Mouse (Mus musculus) hindbrain, embryonic 15.5 days (tissue): ENCODE data around the gene Spn. TPM values are rescaled to one million over a fixed set of nuclear protein-coding genes. Genes with fewer than 3 reads are reported as not detected.
A peak's percentile ranks its signal among the peaks of the same experiment; 100 is the strongest.
"Not testable (repeated sequence)": the region's sequence is repeated elsewhere in the genome, so short reads cannot be mapped to it uniquely, and the experiment has no call there.

Source experiments
- ATAC-seq: fragments of 200-750 bp; cut with Nextera tagmentation; 2 replicates; pipeline ENCODE4 v1.8.0; 2017; ENCODE audit warnings: low read depth, moderate number of reproducible peaks, moderate TSS enrichment; ENCODE audit not compliant: low FRiP score
- H3K27ac ChIP-seq: fragments of 300-500 bp; sonication (generic); replicated peaks from 2 replicates; pipeline ENCODE4 v1.5.1; 2015; ENCODE audit warnings: mild to moderate bottlenecking, inconsistent platforms
- H3K27me3 ChIP-seq: fragments of 300-500 bp; sonication (generic); 2 replicates; pipeline ENCODE4 v1.6.1; 2015; ENCODE audit warnings: control low read depth, inconsistent platforms
- H3K36me3 ChIP-seq: fragments of 300-500 bp; sonication (generic); 2 replicates; pipeline ENCODE4 v1.6.1; 2015; ENCODE audit warnings: control low read depth, inconsistent platforms
- H3K4me1 ChIP-seq: fragments of 300-500 bp; sonication (generic); replicated peaks from 2 replicates; pipeline ENCODE4 v1.6.1; 2015; ENCODE audit warnings: control low read depth, inconsistent platforms
- H3K4me2 ChIP-seq: fragments of 300-500 bp; sonication (generic); 2 replicates; pipeline ENCODE4 v1.6.1; 2015; ENCODE audit warnings: moderate library complexity, mild to moderate bottlenecking, inconsistent platforms
- H3K4me3 ChIP-seq: fragments of 300-500 bp; sonication (generic); 2 replicates; pipeline ENCODE4 v1.5.1; 2015; ENCODE audit warnings: mild to moderate bottlenecking, inconsistent platforms
- H3K9ac ChIP-seq: fragments of 300-500 bp; sonication (generic); 2 replicates; pipeline ENCODE4 v1.6.1; 2015; ENCODE audit warnings: inconsistent platforms
- H3K9me3 ChIP-seq: fragments of 300-500 bp; sonication (generic); 2 replicates; pipeline ENCODE4 v1.6.1; 2016; ENCODE audit warnings: control low read depth, inconsistent platforms
- WGBS: fragments of 180-500 bp; shearing (Covaris S2); methylation state at CpG from one replicate; pipeline ENCODE4 v1.1.7; 2015; 5-methylcytosine and 5-hydroxymethylcytosine counted together
- polyA plus RNA-seq: library from polyadenylated mRNA; unstranded; fragments of >200 nt; fragmentation: Nextera tagmentation; extraction: Ambion mirVana; gene quantifications from 2 replicates; pipeline ENCODE4 v1.2.1, GENCODE M21; 2015

Spn gene
- polyA plus RNA-seq, 1 experiment from 2014 or later = 0.06 TPM

DNA sequence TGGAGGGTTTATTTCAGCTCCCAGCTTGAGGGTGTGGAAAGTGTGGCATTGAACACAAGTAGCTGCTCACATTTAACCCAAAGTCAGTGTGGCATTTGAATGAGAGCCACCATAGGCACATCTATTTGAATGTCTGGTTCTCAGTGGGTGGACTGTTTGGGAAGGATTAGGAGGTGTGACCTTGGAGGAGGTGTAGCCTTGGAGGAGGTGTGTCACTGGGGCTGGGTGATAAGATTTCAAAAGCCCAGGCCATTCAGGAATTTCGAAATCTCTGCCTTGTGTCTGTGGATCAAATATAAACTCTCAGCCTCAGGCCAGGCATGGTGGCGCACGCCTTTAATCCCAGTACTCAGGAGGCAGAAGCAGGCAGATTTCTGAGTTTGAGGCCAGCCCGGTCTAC, 38.7 kb downstream of the Spn start:
- H3K27me3 ChIP-seq = no peaks in the 10 kb centered on the region
- ATAC-seq = no peak
- H3K4me2 ChIP-seq = no peak overlapping the region
- WGBS = 91% methylated on average over 4 of the region's 4 CpGs
- no peak overlapping the region for H3K4me3 ChIP-seq
- H3K9me3 ChIP-seq = no peaks in the 10 kb centered on the region
- peaks cover under 1% of the 10 kb centered on the region; the same call in 1 of the 2 replicates for H3K4me1 ChIP-seq
- H3K9ac ChIP-seq = no peak overlapping the region
- H3K27ac ChIP-seq = no peak overlapping the region
- no peaks in the 10 kb centered on the region for H3K36me3 ChIP-seq

DNA sequence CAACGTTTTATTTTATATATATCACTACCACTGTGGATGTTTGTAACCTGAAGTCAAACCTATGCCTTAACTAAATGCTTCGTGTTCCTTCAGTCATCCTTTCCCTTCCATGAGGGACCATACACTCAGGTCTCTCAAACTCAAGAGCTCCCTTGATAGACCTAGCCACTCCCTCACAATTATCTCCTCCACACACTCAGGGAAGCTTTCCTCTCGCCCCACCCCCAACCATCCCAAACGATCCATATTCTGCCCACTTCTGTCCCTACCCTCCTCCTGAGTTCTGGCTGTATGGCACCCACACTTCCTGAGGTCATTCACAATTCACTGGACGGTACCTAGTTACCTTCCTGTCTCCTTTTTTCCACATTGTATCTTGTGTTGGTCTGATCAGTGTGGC, 39.1 kb downstream of the Spn start:
- Histone ChIP-seq H3K4me1 (no peaks in the 10 kb centered on the region), H3K27ac (no peak overlapping the region), H3K36me3 (no peaks in the 10 kb centered on the region), H3K4me3 (no peak overlapping the region), H3K4me2 (no peak overlapping the region), H3K9ac (no peak overlapping the region), H3K27me3 (no peaks in the 10 kb centered on the region), H3K9me3 (no peaks in the 10 kb centered on the region)
- 87% methylated on average over 5 of the region's 5 CpGs for WGBS
- no peak for ATAC-seq

DNA sequence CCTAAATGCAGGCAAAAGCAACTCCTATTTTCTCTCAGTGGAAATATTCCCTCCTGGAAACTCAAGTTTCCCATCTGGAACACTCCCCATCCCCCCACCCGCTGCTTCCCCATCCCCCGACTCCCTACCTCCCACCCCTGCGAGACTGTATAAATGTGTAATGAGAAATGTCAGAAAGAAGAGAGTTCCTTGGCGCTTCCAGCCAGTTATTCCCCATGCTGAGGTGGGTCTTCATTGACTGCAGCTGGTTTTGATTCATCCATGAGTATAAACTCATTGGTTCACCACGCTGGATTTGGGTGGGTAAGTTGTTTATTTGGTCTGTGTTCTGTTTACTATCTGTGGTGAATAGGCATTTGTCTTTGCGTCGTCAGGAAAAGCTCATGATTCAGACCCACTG, 41.2 kb downstream of the Spn start:
- H3K4me2 ChIP-seq = no peak overlapping the region
- ATAC-seq = no peak
- H3K4me3 ChIP-seq = no peak overlapping the region
- H3K36me3 ChIP-seq = no peaks in the 10 kb centered on the region
- no peaks in the 10 kb centered on the region for H3K9me3 ChIP-seq
- no peak overlapping the region for H3K9ac ChIP-seq
- no peaks in the 10 kb centered on the region for H3K4me1 ChIP-seq
- H3K27ac ChIP-seq = no peak overlapping the region
- WGBS = 83% methylated on average over 7 of the region's 7 CpGs
- no peaks in the 10 kb centered on the region for H3K27me3 ChIP-seq

DNA sequence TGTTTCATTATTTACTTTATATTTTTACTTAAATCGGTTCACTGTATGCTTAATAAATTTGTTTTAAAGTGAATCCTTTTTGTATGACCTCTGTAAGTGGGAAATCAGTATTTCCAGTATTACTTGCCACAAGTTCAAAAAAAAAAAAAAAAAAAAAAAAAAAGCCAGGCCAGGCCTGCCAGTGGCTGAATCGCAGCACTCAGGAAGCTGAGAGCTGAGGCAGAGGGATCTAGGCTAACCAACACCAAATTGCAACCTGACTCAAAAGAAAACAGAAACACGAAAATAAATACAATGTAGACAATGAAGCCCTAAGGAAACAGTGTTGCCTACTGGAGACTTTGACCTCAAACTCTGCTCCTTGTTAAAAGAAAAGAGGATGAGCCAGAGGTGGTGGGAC, 43.7 kb downstream of the Spn start:
- H3K4me3 ChIP-seq = no peak overlapping the region
- H3K27me3 ChIP-seq = no peaks in the 10 kb centered on the region
- no peak for ATAC-seq
- peaks cover 3% of the 10 kb centered on the region; the same call in 1 of the 2 replicates for H3K4me1 ChIP-seq
- 87% methylated on average over 3 of the region's 3 CpGs for WGBS
- H3K9me3 ChIP-seq = no peaks in the 10 kb centered on the region
- H3K4me2 ChIP-seq = no peak overlapping the region
- no peaks in the 10 kb centered on the region for H3K36me3 ChIP-seq
- no peak overlapping the region for H3K27ac ChIP-seq
- no peak overlapping the region for H3K9ac ChIP-seq

DNA sequence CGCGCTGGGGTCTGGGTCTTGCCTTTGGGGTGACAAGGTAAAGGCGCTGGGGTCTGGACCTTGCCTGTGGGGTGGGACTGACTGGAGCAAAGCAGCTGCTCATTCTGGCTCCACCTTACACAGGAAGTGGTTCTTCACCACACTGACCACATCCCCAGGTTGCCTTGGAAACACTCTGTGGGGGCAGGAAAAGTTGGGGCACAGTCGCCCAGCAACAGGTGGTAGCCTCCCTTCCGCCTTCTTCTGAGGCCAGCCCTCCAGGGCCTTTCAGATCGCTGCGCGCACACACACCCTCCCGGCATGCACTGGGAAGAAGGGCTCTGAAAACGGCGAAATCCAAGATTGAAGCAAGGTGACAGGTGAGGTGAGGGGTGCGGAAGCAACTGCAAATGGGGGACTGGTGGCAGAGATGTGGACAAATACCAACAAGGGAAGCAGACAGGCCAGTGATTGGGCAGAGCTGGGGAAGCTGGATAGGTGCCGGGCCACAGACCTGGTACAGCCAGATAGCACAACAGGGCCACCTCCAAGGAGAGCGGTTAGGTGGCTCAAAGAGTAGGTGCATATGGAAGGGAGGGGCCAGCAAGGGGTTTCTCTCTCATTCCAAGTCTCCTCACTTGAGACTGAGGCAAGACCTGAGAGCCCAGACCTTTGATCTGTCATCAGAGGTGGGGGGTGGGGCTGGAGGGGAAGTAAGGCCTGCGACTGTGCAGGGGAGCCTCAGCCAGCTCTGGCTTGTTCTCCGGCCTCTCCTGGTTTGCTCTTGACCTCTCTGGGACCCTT, 46.3 kb downstream of the Spn start, which contains the start of gene AI467606:
AI467606 (plus strand) TSS at position 246 of the 783 bp plus-strand sequence.
- no peaks in the 10 kb centered on the region for H3K36me3 ChIP-seq
- ATAC-seq = no peak
- H3K4me2 ChIP-seq = 0 out of 2 replicates have a peak within 1 kb of the TSS, but pooled peaks have one; percentile 9
- H3K9me3 ChIP-seq = no peaks in the 10 kb centered on the region
- no peak within 1 kb of the TSS for H3K9ac ChIP-seq
- no peak within 1 kb of the TSS for H3K27ac ChIP-seq
- peaks cover 4% of the 10 kb centered on the region; the same call in 1 of the 2 replicates for H3K4me1 ChIP-seq
- no peak within 1 kb of the TSS for H3K4me3 ChIP-seq
- no peaks in the 10 kb centered on the region for H3K27me3 ChIP-seq
- WGBS = 72% methylated on average over 16 of the region's 16 CpGs

DNA sequence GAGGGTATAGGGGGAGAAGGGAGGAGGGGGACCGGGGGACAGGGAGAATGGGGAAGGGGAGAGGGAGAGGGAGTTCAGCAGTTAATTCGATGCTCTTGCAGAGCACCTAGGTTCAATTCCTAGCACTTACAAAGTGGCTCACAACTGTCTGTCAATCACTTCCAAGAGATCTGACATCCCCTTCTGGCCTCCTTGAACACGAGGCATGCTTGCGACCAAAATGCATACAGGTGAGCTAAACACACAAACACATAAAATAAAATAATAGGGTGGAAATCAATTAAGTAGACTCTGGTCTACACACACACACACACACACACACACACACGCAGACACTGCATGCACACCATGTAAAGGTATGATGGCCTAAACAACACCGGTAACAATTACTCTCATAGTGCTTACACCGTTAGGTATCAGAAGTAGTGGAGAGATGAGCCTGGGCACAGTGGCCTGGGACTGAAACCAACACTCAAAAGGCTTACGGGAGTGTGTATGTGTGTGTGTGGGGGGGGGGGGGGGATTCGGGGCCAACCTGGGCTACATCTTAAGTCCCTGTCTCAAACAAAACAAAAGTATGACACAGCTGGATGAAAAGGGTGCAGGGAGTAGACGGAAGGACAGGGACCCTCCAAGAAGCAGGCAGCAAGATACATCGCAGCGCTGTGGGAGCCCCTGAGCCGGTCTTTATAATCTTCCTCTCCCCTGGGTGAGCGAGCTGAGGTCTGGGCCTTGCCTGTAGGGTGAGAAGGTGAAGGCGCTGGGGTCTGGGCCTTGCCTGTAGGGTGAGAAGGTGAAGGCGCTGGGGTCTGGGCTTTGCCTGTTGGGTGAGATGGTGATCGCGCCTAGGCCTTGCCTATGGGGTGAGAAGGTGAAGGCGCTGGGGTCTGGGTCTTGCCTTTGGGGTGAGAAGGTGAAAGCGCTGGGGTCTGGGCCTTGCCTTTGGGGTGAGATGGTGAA, 47.2 kb downstream of the Spn start:
- Histone ChIP-seq H3K36me3 (no peaks in the 10 kb centered on the region), H3K9me3 (no peaks in the 10 kb centered on the region), H3K4me3 (no peak overlapping the region), H3K27me3 (no peaks in the 10 kb centered on the region), H3K9ac (no peak overlapping the region), H3K4me1 (peaks cover 4% of the 10 kb centered on the region; the same call in 1 of the 2 replicates), H3K27ac (no peak overlapping the region), H3K4me2 (no peak overlapping the region)
- WGBS = 87% methylated on average over 20 of the region's 20 CpGs
- ATAC-seq = no peak

DNA sequence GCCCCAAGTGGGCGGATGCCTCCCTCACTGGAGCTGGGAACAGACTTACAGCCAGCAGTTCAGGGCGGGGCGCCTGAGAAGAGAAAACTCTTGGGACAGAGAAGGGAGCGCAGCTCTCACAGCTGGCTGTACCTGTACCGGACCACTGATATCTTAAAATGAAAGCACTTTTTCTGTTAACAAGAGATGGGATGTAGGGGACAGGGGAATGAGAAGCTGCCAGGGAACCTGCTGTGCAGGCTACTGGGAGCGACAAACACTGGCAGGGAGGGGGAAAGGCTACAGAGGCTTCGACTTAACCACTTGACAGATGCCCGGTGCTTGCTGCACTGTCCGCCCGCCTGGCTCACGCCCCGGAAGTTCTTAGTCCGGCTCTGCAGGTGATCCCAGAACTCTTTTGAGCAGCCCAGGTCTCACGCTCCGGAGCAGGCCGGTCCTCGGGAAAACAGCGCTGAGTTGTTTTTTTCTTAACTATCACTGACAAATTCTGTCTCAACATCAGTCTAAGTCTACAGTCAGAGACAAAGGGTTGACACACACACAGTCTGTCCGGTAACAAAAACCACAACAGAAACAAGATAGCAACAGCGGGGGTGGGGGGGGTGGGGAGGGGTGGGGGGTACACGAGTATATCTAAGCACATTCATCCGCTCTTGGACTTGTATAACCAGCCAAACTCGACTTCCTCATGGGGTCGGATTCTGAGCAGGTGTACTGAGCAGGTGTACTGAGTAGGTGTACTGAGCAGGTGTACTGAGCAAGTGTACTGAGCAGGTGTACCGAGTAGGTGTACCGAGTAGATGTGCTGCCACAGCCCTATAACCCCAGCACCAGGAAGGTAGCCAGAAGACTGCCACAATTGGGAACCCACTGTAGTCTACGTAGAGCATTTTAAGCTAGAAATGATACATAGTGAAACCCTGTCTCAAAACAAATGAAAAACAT, 48.5 kb downstream of the Spn start:
- H3K4me2 ChIP-seq = peak overlapping the region; percentile 56
- H3K27ac ChIP-seq = no peak overlapping the region
- H3K27me3 ChIP-seq = no peaks in the 10 kb centered on the region
- peaks cover 4% of the 10 kb centered on the region; the same call in 1 of the 2 replicates for H3K4me1 ChIP-seq
- no peak for ATAC-seq
- no peaks in the 10 kb centered on the region for H3K9me3 ChIP-seq
- no peaks in the 10 kb centered on the region for H3K36me3 ChIP-seq
- peak overlapping the region; percentile 15 for H3K4me3 ChIP-seq
- H3K9ac ChIP-seq = no peak overlapping the region
- WGBS = 25% methylated on average over 27 of the region's 27 CpGs

DNA sequence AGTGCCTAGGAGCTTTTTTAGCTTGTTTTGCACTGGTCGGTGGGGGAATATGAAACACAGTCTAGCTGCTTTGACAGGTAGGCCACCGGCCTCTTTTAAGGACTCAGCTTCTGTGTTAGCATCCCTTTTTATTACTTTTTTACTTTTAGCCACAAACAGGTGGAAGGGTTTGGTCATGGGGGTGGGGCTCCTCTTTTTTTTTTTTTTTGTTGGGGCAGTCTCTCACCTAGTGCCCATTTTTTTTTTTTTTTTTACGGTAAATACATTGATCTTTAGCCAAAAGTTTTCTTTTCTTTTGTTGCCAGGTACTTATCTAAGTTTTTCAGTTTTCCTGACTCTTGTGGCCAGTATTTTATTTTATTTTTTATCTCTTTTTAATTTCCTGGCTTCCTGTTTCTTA, 49.5 kb downstream of the Spn start:
- ATAC-seq = no peak
- Histone ChIP-seq H3K9me3 (no peaks in the 10 kb centered on the region), H3K4me3 (no peak overlapping the region), H3K4me2 (no peak overlapping the region), H3K27ac (no peak overlapping the region), H3K9ac (no peak overlapping the region), H3K27me3 (no peaks in the 10 kb centered on the region), H3K36me3 (no peaks in the 10 kb centered on the region), H3K4me1 (peaks cover 4% of the 10 kb centered on the region; the same call in 1 of the 2 replicates)
- 92% methylated on average over 3 of the region's 3 CpGs for WGBS

DNA sequence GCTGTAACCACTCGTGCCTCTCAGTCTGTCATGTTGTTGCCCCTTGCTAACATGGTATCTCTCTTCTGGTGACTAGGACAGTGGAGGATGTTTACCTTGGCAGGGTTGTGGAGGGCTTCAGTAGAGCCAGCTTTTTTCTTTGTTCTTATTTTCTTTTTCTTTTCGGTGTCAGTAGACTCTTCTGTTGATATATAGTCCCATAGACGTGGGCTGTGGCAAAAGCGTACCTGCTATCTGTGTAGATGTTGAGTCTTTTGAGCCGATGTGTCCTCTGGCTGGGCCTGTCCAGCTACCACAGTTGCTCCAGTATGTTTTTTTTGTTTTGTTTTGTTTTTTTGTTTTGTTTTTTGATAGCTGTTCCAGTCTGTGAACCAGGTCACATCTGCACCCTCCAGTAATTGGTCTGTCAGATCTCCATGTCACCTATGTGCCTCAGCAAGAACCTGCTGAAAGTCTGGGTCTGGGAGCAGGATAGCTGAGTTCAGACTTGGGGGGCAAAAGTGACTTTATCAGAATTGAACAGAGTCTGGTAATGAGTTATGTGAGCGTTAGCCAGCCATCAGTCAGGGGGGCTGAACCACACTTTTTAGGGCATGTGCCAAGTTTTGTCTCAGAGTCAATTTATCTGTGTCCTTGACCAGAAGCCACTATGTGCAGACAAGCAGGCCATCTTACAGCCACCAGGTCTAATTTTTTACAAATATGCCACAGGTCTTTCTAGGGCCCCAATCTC, 50.2 kb downstream of the Spn start, which contains the start of gene Zg16:
Zg16 (minus strand) TSS at position 51 of the 733 bp plus-strand sequence.
- not testable (repeated sequence) for H3K9me3 ChIP-seq, H3K4me2 ChIP-seq, ATAC-seq, H3K27ac ChIP-seq, H3K4me3 ChIP-seq, H3K27me3 ChIP-seq, H3K36me3 ChIP-seq, H3K4me1 ChIP-seq, H3K9ac ChIP-seq
- WGBS = 86% methylated on average over 6 of the region's 6 CpGs

DNA sequence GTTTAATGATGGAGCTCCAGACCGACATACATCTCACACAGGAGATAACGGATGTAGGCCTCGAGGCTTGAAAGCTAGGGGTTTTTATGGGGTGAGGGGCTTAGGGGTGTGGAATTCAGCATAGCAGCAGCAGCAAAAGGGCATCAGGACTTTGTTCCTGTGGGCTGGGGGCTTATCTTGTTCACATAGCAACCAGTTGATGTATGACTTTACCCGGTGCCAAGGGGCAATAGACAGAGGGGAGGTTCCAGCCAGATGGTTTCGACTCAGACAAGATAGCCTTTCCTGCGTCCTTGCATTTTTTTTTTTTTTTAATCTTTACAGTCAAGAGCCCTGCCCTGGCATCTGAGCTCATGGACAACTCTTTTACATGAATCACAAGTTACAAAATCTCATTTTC, 51.9 kb downstream of the Spn start:
- not testable (repeated sequence) for H3K4me2 ChIP-seq, H3K4me3 ChIP-seq, H3K9ac ChIP-seq, H3K36me3 ChIP-seq, H3K27me3 ChIP-seq, ATAC-seq, H3K4me1 ChIP-seq, H3K27ac ChIP-seq, H3K9me3 ChIP-seq
- WGBS = 61% methylated on average over 6 of the region's 6 CpGs

DNA sequence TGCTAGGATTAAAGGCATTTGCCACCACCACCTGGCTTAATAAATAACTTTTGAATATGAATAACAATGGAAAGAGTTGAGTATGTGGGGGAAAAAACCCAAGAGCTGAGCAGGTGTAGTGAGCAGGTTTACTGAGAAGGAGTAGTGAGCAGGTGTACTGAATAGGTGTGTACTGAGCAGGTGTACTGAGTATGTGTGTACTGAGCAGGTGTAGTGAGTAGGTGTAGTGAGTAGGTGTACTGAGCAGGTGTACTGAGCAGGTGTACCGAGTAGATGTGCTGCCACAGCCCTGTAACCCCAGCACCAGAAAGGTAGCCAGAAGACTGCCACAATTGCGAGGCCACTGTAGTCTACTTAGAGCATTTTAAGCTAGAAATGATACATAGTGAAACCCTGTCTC, 52.8 kb downstream of the Spn start:
- Histone ChIP-seq H3K4me2 (no peak overlapping the region), H3K27ac (no peak overlapping the region), H3K27me3 (no peaks in the 10 kb centered on the region), H3K9ac (no peak overlapping the region), H3K36me3 (no peaks in the 10 kb centered on the region), H3K4me3 (no peak overlapping the region), H3K4me1 (peaks cover 4% of the 10 kb centered on the region; the same call in 1 of the 2 replicates), H3K9me3 (no peaks in the 10 kb centered on the region)
- 75% methylated on average over 2 of the region's 2 CpGs for WGBS
- ATAC-seq = no peak
